Mouse (Mus musculus) heart, embryonic 10.5 days (tissue): Measurements from ENCODE around the gene Cma2. TPM values are rescaled to one million over a fixed set of nuclear protein-coding genes. Genes with fewer than 3 reads are reported as not detected.
"Not testable (repeated sequence)": the region's sequence is repeated elsewhere in the genome, so short reads cannot be mapped to it uniquely, and the experiment has no call there.

Experiments
- DNase-seq: peaks from one replicate; pipeline ENCODE4 v3.0.0-alpha.2; 2017; ENCODE audit warnings: low spot score
- H3K27ac ChIP-seq: fragments of 300-500 bp; sonication (generic); 2 replicates; pipeline ENCODE4 v1.5.1; 2016; ENCODE audit warnings: mild to moderate bottlenecking
- H3K27me3 ChIP-seq: fragments of 300-500 bp; sonication (generic); 2 replicates; pipeline ENCODE4 v1.6.1; 2016; ENCODE audit warnings: mild to moderate bottlenecking; ENCODE audit not compliant: poor library complexity, insufficient read depth, severe bottlenecking
- H3K36me3 ChIP-seq: fragments of 300-500 bp; sonication (generic); 2 replicates; pipeline ENCODE4 v1.6.1; 2016; ENCODE audit warnings: mild to moderate bottlenecking, moderate library complexity
- H3K4me1 ChIP-seq: fragments of 300-500 bp; sonication (generic); 2 replicates; pipeline ENCODE4 v1.6.1; 2016; ENCODE audit warnings: mild to moderate bottlenecking
- H3K4me3 ChIP-seq: fragments of 300-500 bp; sonication (generic); 2 replicates; pipeline ENCODE4 v1.5.1; 2016; ENCODE audit warnings: mild to moderate bottlenecking, moderate library complexity
- H3K9me3 ChIP-seq: fragments of 300-500 bp; sonication (generic); 2 replicates; pipeline ENCODE4 v1.6.1; 2016; ENCODE audit warnings: mild to moderate bottlenecking, moderate library complexity
- WGBS: fragments of 180-500 bp; shearing (Covaris S2); methylation state at CpG from one replicate; pipeline ENCODE4 v1.1.7; 2016; 5-methylcytosine and 5-hydroxymethylcytosine counted together
- polyA plus RNA-seq: library from polyadenylated mRNA; unstranded; fragments of >200 nt; fragmentation: Nextera tagmentation; extraction: Ambion mirVana; gene quantifications from 2 replicates; pipeline ENCODE4 v1.2.1, GENCODE M21; 2016

Cma2 gene
- polyA plus RNA-seq, 1 experiment from 2014 or later: not detected

DNA sequence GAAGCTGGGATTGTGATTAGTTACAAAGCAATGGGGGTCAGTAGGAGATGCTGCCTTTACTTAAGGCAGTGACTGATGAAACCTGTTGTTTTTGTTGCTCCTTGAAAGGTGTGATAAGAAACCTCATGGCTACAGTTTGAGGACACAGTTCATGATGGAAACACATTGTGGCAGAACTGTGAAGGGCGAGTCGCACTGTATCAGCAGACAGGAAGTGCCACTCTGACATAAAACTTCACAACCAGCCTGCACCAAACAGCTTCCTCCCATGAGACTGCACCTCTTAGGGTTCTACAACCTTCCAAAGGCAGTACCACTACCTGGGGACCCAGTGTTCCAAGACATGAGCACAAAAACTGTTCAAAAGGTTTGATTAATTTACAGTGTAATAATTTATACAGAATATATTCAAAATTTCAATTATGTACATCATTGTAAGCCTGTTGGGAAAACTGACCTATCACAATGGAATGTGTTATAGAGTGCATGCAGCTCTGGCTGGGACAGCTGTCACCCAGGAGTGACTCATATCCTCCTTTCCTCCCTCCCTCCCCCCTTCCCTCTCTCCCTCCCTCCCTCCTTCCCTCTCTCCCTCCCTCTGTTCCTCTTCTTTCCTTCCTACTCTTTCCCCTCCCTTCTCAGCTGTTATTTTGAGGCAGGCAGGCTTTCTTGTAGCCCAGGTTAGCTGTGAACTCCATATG lies 4.4 kb upstream of the Cma2 start:
- Histone ChIP-seq H3K4me1 (peaks cover 29% of the 10 kb centered on the region), H3K4me3 (no peak overlapping the region), H3K36me3 (no peaks in the 10 kb centered on the region), H3K9me3 (no peaks in the 10 kb centered on the region), H3K27me3 (no peaks in the 10 kb centered on the region), H3K27ac (peak overlapping the region; percentile 73)
- 39% methylated on average over 2 of the region's 2 CpGs for WGBS
- DNase-seq: no peak

DNA sequence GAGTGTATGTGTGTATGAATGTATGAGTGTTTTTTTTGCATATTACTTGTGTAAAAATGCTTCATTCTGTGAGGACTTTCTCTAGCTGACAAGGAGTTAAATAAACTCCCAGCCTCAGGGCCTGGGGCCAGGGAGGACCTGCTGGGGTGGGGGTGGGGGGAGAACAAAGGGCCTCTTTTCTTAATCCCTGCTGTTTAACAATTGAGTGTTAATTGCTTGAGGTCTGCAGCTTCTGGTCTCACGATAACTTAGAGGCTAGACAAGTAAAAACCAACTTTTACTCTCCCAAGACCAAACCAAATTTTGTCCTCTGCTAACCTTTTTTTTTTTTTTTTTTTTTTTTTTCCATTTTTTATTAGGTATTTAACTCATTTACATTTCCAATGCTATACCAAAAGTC lies 12.5 kb downstream of the Cma2 start:
- no peak for DNase-seq
- H3K27ac ChIP-seq: no peak overlapping the region

DNA sequence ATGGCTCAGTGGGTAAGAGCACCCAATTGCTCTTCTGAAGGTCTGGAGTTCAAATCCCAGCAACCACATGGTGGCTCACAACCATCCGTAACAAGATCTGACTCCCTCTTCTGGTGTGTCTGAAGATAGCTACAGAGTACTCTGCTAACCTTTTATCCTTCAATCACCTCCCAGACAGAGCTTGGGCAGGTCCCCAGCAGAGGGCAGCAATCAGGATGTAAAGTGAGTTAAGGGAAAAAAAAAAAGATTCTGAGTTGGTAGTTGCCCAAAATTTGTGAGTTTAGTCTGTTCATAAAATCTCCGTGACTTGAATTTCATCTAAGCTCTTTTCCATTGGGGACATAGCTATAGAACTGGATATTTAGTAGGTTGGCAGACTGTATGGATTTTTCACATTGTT lies 13.1 kb downstream of the Cma2 start:
- not testable (repeated sequence) for H3K36me3 ChIP-seq, H3K27me3 ChIP-seq, H3K4me3 ChIP-seq, H3K4me1 ChIP-seq, DNase-seq, H3K27ac ChIP-seq, H3K9me3 ChIP-seq
- WGBS: 32% methylated on average over 2 of the region's 2 CpGs

More for the DNA sequence above, 12.5 kb downstream of the Cma2 start:
- WGBS: 19% methylated on average over 1 of the region's 1 CpGs
- H3K27me3 ChIP-seq: no peaks in the 10 kb centered on the region
- H3K4me1 ChIP-seq: no peaks in the 10 kb centered on the region
- no peaks in the 10 kb centered on the region for H3K9me3 ChIP-seq
- H3K4me3 ChIP-seq: no peak overlapping the region
- no peaks in the 10 kb centered on the region for H3K36me3 ChIP-seq

DNA sequence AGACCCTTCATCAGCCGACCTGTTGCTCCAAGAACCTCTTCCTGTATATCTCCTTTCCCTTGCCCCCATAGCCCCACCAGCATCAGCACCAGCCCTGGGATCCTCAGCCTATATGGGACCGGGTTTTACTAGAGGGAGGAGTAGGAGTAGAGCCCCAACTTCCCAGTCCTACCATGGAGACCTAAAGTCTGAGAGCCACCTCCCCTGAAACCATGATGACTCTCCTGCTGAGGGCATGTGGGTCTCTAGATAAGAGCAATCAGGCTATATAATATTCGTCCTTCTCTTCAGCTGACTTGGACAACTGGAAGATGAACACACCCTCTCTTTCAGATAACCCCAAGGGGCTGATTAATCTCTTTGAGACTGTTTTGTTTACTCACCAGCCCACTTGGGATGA lies 36.7 kb downstream of the Cma2 start:
- H3K4me1 ChIP-seq, H3K4me3 ChIP-seq, H3K36me3 ChIP-seq, H3K9me3 ChIP-seq, DNase-seq, H3K27ac ChIP-seq, H3K27me3 ChIP-seq: not testable (repeated sequence)
- WGBS: 72% methylated on average over 2 of the region's 3 CpGs

DNA sequence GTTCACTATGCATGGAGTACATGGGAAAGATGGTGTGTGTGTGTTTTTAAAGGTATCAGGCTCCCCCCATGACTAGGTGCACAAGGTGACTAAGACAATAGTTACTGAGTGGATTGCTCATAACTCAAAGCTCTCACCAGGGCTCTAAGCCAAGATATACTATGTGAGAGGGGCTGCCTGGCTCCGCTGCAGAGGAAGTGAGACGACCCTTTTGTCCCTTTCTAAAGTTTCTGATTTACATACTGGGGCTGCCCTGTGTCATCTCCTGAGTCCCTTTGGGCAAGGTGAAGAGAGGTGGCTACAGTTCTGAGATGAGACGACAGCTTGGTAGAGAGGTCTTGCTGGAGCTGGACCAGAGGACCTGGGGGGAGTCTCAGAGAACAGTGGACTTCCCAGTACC lies 62.4 kb downstream of the Cma2 start:
- H3K27ac ChIP-seq: no peak overlapping the region
- no peaks in the 10 kb centered on the region for H3K4me1 ChIP-seq
- no peaks in the 10 kb centered on the region for H3K36me3 ChIP-seq
- H3K27me3 ChIP-seq: no peaks in the 10 kb centered on the region
- no peak for DNase-seq
- 55% methylated on average over 3 of the region's 3 CpGs for WGBS
- H3K4me3 ChIP-seq: no peak overlapping the region
- H3K9me3 ChIP-seq: no peaks in the 10 kb centered on the region

DNA sequence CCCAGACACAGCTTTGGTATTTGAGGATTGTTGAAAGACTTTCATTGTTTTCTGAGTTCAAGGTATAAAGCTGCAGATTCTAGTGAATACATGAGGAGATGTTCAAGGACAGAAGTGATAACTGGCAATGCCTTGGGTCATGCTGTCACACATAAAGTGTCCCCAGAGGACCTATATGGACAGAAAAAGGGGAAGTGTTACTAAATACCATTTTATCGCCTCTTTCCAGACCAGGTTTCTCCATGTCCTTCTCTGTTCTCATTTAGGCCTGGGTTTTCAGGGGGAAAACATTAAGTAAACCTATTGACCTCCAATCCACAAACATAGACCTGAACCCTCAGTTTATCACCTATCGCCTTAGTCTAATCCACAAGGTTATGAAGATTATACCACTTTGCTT lies 63.1 kb downstream of the Cma2 start:
- Histone ChIP-seq H3K4me3 (no peak overlapping the region), H3K4me1 (no peaks in the 10 kb centered on the region), H3K27me3 (no peaks in the 10 kb centered on the region), H3K36me3 (no peaks in the 10 kb centered on the region), H3K27ac (no peak overlapping the region), H3K9me3 (no peaks in the 10 kb centered on the region)
- DNase-seq: no peak
- WGBS: 78% methylated on average over 2 of the region's 2 CpGs

DNA sequence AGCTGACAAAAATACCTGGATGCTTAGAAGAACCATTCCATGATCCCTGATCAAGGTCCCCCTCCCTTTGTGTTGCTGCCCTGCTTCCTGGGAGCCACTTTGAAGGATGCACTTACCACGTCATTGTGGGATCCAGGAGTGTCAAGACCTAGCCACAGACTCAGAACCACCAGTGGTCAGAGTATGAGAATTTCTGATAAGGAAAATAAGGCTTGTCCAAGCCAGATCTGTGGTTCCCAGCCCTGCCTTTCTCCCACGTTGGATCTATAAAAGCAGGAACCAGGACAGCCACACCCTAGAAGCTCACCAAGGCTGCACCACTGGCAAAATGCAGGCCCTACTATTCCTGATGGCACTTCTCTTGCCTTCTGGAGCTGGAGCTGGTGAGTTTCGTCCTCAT lies 66.9 kb downstream of the Cma2 start, which contains the start of gene Mcpt1:
TSS of gene Mcpt1 (plus strand) at position 301 of the 400 bp plus-strand sequence.
- not testable (repeated sequence) for H3K36me3 ChIP-seq, H3K4me3 ChIP-seq, H3K4me1 ChIP-seq, DNase-seq, H3K27me3 ChIP-seq, H3K9me3 ChIP-seq, H3K27ac ChIP-seq
- 72% methylated on average over 3 of the region's 3 CpGs for WGBS

DNA sequence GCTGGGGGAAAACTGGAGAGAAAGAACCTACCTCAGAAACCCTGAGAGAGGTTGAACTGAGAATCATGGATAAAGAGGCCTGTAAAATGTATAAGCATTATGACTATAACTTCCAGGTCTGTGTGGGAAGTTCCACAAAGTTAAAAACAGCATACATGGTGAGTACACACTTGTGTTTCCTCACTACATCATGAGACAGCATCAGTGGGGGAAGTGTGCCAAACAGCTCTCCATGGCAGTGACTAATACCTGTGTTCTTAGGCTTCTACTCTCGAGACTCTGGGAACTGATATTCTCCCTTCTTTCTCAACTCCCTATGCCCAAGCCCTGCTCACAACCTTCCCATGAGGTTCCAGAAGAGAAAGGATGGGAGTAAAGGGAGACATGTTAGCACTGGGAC lies 68.7 kb downstream of the Cma2 start:
- no peaks in the 10 kb centered on the region for H3K36me3 ChIP-seq
- H3K4me1 ChIP-seq: no peaks in the 10 kb centered on the region
- H3K4me3 ChIP-seq: no peak overlapping the region
- H3K27me3 ChIP-seq: no peaks in the 10 kb centered on the region
- H3K9me3 ChIP-seq: no peaks in the 10 kb centered on the region
- DNase-seq: no peak
- 73% methylated on average over 1 of the region's 1 CpGs for WGBS
- no peak overlapping the region for H3K27ac ChIP-seq

DNA sequence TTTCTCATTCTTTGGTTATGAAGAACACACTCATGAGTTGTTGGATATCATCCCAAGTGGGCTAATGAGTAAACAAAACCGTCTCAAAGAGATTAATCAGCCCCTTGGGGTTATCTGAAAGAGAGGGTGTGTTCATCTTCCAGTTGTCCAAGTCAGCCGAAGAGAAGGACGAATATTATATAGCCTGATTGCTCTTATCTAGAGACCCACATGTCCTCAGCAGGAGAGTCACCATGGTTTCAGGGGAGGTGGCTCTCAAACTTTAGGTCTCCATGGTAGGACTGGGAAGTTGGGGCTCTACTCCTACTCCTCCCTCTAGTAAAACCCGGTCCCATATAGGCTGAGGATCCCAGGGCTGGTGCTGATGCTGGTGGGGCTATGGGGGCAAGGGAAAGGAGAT lies 70.5 kb downstream of the Cma2 start:
- not testable (repeated sequence) for H3K4me1 ChIP-seq, H3K27me3 ChIP-seq, DNase-seq, H3K36me3 ChIP-seq, H3K4me3 ChIP-seq, H3K9me3 ChIP-seq, H3K27ac ChIP-seq
- WGBS: 69% methylated on average over 4 of the region's 4 CpGs

Other genes starting within 250 kb of the Cma2 start
- 0.46 and 1.6 TPM in 2 replicates for gene Tgm1, start 237.1 kb upstream of the Cma2 start, polyA plus RNA-seq
- 25.1 and 29.4 TPM in 2 replicates for gene Rabggta, start 228.7 kb upstream of the Cma2 start, polyA plus RNA-seq
- 59.7 and 60.5 TPM in 2 replicates for gene Dhrs1, start 205.3 kb upstream of the Cma2 start, polyA plus RNA-seq
- gene Nop9, start 205.3 kb upstream of the Cma2 start, polyA plus RNA-seq: 33.2 and 49.1 TPM in 2 replicates
- 1.4 and 2.0 TPM in 2 replicates for gene Cideb, start 192.5 kb upstream of the Cma2 start, polyA plus RNA-seq
- 0.44 and 1.1 TPM in 2 replicates for gene Ltb4r2, start 189.6 kb upstream of the Cma2 start, polyA plus RNA-seq
- 0.53 and 0.79 TPM in 2 replicates for gene Ltb4r1, start 185.0 kb upstream of the Cma2 start, polyA plus RNA-seq
- 14.5 and 18.1 TPM in 2 replicates for gene Adcy4, start 166.9 kb upstream of the Cma2 start, polyA plus RNA-seq
- 20.0 and 32.0 TPM in 2 replicates for gene Ripk3, start 162.1 kb upstream of the Cma2 start, polyA plus RNA-seq
- 15.4 and 35.8 TPM in 2 replicates for gene Nfatc4, start 127.8 kb upstream of the Cma2 start, polyA plus RNA-seq
- gene Nynrin, start 97.0 kb upstream of the Cma2 start, polyA plus RNA-seq: 27.1 and 32.7 TPM in 2 replicates
- 0.12 and 0.30 TPM in 2 replicates for gene Cbln3, start 66.6 kb upstream of the Cma2 start, polyA plus RNA-seq
- 18.2 and 23.2 TPM in 2 replicates for gene Khnyn, start 66.0 kb upstream of the Cma2 start, polyA plus RNA-seq
- gene Sdr39u1, start 50.7 kb upstream of the Cma2 start, polyA plus RNA-seq: 42.4 and 50.3 TPM in 2 replicates
- not detected in 2 replicates for gene Cma1, start 6.3 kb upstream of the Cma2 start, polyA plus RNA-seq
- gene Mcpt1, start 67.0 kb downstream of the Cma2 start, polyA plus RNA-seq: not detected in 2 replicates
- not detected in 2 replicates for gene Mcpt9, start 79.5 kb downstream of the Cma2 start, polyA plus RNA-seq
- gene Mcpt2, start 91.1 kb downstream of the Cma2 start, polyA plus RNA-seq: not detected in 2 replicates
- not detected in 2 replicates for gene Mcpt4, start 111.3 kb downstream of the Cma2 start, polyA plus RNA-seq
- gene Mcpt8, start 134.3 kb downstream of the Cma2 start, polyA plus RNA-seq: not detected in 2 replicates
- 0.30 and 0.33 TPM in 2 replicates for gene Ctsg, start 151.6 kb downstream of the Cma2 start, polyA plus RNA-seq
- gene Gzme, start 169.6 kb downstream of the Cma2 start, polyA plus RNA-seq: not detected in 2 replicates
- gene Gzmd, start 181.6 kb downstream of the Cma2 start, polyA plus RNA-seq: 0.48 TPM in 1 of 2 replicates, not detected in the other
- 0.57 TPM in 1 of 2 replicates, not detected in the other for gene Gzmg, start 208.6 kb downstream of the Cma2 start, polyA plus RNA-seq
- not detected in 2 replicates for gene Gzmn, start 223.6 kb downstream of the Cma2 start, polyA plus RNA-seq